Mouse (Mus musculus) C2C12 (cell line): Measurements from ENCODE around the gene Slc13a2.

ENCODE experiments used
- CTCF ChIP-seq: IDR thresholded peaks from one replicate; pipeline ENCODE4 v1.5.1; 2011; ENCODE audit not compliant: control insufficient read depth, insufficient read depth, insufficient read length
- FOSL1 ChIP-seq: IDR thresholded peaks from one replicate; pipeline ENCODE4 v1.8.0; 2011; ENCODE audit warnings: mild to moderate bottlenecking, low read length; ENCODE audit not compliant: poor library complexity, insufficient read depth, severe bottlenecking
- MAX ChIP-seq: IDR thresholded peaks from one replicate; pipeline ENCODE4 v1.6.1; 2011; ENCODE audit warnings: mild to moderate bottlenecking, control low read depth
- MYOD1 ChIP-seq: IDR thresholded peaks from one replicate; pipeline ENCODE4 v1.6.1; 2011; ENCODE audit warnings: low read depth; ENCODE audit not compliant: control insufficient read depth, insufficient read length
- MYOG ChIP-seq: IDR thresholded peaks from one replicate; pipeline ENCODE4 v1.6.1; 2011; ENCODE audit not compliant: control insufficient read depth, insufficient read length; ENCODE audit errors: extremely low read depth
- USF1 ChIP-seq: IDR thresholded peaks from one replicate; pipeline ENCODE4 v1.6.1; 2011; ENCODE audit warnings: low read depth, mild to moderate bottlenecking, control low read depth, moderate library complexity

- TF ChIP-seq CTCF (no peak), FOSL1 (no peak), MAX (no peak), USF1 (no peak), MYOG (no peak), MYOD1 (no peak)
Observed at GRCm38 (mm10) chr11:78412861-78413260, 9.2 kb downstream of the Slc13a2 start.
